Mouse (Mus musculus): Measurements from ENCODE around the gene Pi4kb. TPM values are rescaled to one million over a fixed set of nuclear protein-coding genes. Genes with fewer than 3 reads are reported as not detected.
A peak's percentile ranks its signal among the peaks of the same experiment; 100 is the strongest.

Pi4kb gene
- polyA plus RNA-seq, 1 experiment, result 64.4 TPM

GRCm38 (mm10) chr3:94953764-94954616, 20.5 kb upstream of the Pi4kb start, which contains the start of gene Rfx5:
TSS of gene Rfx5 (plus strand) at chr3:94954075.
- DNase-seq (ENCODE audit: extremely low spot score in 1 of 2, low spot score in 1 of 2), result peak; percentile 96 to 97

GRCm38 (mm10) chr3:94958295-94958694, 16.2 kb upstream of the Pi4kb start:
- no peak for DNase-seq (ENCODE audit: extremely low spot score in 1 of 2, low spot score in 1 of 2)

- DNase-seq (ENCODE audit: extremely low spot score in 1 of 2, low spot score in 1 of 2), result no peak
Observed at GRCm38 (mm10) chr3:94959871-94960270, 14.7 kb upstream of the Pi4kb start.

GRCm38 (mm10) chr3:94960322-94960721, 14.2 kb upstream of the Pi4kb start:
- no peak for DNase-seq (ENCODE audit: extremely low spot score in 1 of 2, low spot score in 1 of 2)

GRCm38 (mm10) chr3:94964989-94965388, 9.5 kb upstream of the Pi4kb start:
- DNase-seq (ENCODE audit: extremely low spot score in 1 of 2, low spot score in 1 of 2), result no peak

GRCm38 (mm10) chr3:94965878-94966277, 8.7 kb upstream of the Pi4kb start:
- no peak for DNase-seq (ENCODE audit: extremely low spot score in 1 of 2, low spot score in 1 of 2)

GRCm38 (mm10) chr3:94972552-94972951, 2.0 kb upstream of the Pi4kb start:
- DNase-seq (ENCODE audit: extremely low spot score in 1 of 2, low spot score in 1 of 2), result no peak

- DNase-seq (ENCODE audit: extremely low spot score in 1 of 2, low spot score in 1 of 2), result no peak
Observed at GRCm38 (mm10) chr3:94973620-94974019, 911 bp upstream of the Pi4kb start.

GRCm38 (mm10) chr3:94974026-94974527, 454 bp upstream of the Pi4kb start:
- no peak for DNase-seq (ENCODE audit: extremely low spot score in 1 of 2, low spot score in 1 of 2)

GRCm38 (mm10) chr3:94984312-94984711, 9.8 kb downstream of the Pi4kb start:
- DNase-seq (ENCODE audit: extremely low spot score in 1 of 2, low spot score in 1 of 2), result no peak

- no peak for DNase-seq (ENCODE audit: extremely low spot score in 1 of 2, low spot score in 1 of 2)
Observed at GRCm38 (mm10) chr3:94985513-94985912, 11.0 kb downstream of the Pi4kb start.

- peak in 1 of 2 experiments; percentile 52 for DNase-seq (ENCODE audit: extremely low spot score in 1 of 2, low spot score in 1 of 2)
Observed at GRCm38 (mm10) chr3:94987578-94987977, 13.0 kb downstream of the Pi4kb start.

- no peak for DNase-seq (ENCODE audit: extremely low spot score in 1 of 2, low spot score in 1 of 2)
Observed at GRCm38 (mm10) chr3:94989159-94989761, 14.7 kb downstream of the Pi4kb start.

GRCm38 (mm10) chr3:94996946-94997345, 22.4 kb downstream of the Pi4kb start:
- peak in 1 of 2 experiments; percentile 94 for DNase-seq (ENCODE audit: extremely low spot score in 1 of 2, low spot score in 1 of 2)

- DNase-seq (ENCODE audit: extremely low spot score in 1 of 2, low spot score in 1 of 2), result no peak
Observed at GRCm38 (mm10) chr3:95002569-95002968, 28.0 kb downstream of the Pi4kb start.

GRCm38 (mm10) chr3:95003273-95003672, 28.7 kb downstream of the Pi4kb start:
- no peak for DNase-seq (ENCODE audit: extremely low spot score in 1 of 2, low spot score in 1 of 2)

- DNase-seq (ENCODE audit: extremely low spot score in 1 of 2, low spot score in 1 of 2), result no peak
Observed at GRCm38 (mm10) chr3:95005651-95006050, 31.1 kb downstream of the Pi4kb start.

- no peak for DNase-seq (ENCODE audit: extremely low spot score in 1 of 2, low spot score in 1 of 2)
Observed at GRCm38 (mm10) chr3:95007706-95008105, 33.2 kb downstream of the Pi4kb start.

GRCm38 (mm10) chr3:95010396-95010795, 35.9 kb downstream of the Pi4kb start:
- DNase-seq (ENCODE audit: extremely low spot score in 1 of 2, low spot score in 1 of 2), result no peak

GRCm38 (mm10) chr3:95012982-95013381, 38.5 kb downstream of the Pi4kb start:
- no peak for DNase-seq (ENCODE audit: extremely low spot score in 1 of 2, low spot score in 1 of 2)

GRCm38 (mm10) chr3:95013699-95014427, 39.3 kb downstream of the Pi4kb start:
- no peak for DNase-seq (ENCODE audit: extremely low spot score in 1 of 2, low spot score in 1 of 2)
